Mouse (Mus musculus) forebrain, embryonic 15.5 days (tissue): ENCODE measurements around the gene Rnf44. TPM values are rescaled to one million over a fixed set of nuclear protein-coding genes. Genes with fewer than 3 reads are reported as not detected.
A peak's percentile ranks its signal among the peaks of the same experiment; 100 is the strongest.

Experiments used
- ATAC-seq: fragments of 200-750 bp; cut with Nextera tagmentation; replicated peaks from 2 replicates; pipeline ENCODE4 v1.8.0; 2017; ENCODE audit warnings: mild to moderate bottlenecking, moderate TSS enrichment, moderate library complexity
- H3K27ac ChIP-seq: fragments of 300-500 bp; sonication (generic); replicated peaks from 2 replicates; pipeline ENCODE4 v1.5.1; 2015; ENCODE audit warnings: mild to moderate bottlenecking, inconsistent platforms
- H3K27me3 ChIP-seq: fragments of 300-500 bp; sonication (generic); 2 replicates; pipeline ENCODE4 v1.6.1; 2015; ENCODE audit warnings: inconsistent platforms
- H3K36me3 ChIP-seq: fragments of 300-500 bp; sonication (generic); 2 replicates; pipeline ENCODE4 v1.6.1; 2015; ENCODE audit warnings: mild to moderate bottlenecking, inconsistent platforms
- H3K4me1 ChIP-seq: fragments of 300-500 bp; sonication (generic); 2 replicates; pipeline ENCODE4 v1.6.1; 2015; ENCODE audit warnings: inconsistent platforms
- H3K4me2 ChIP-seq: fragments of 300-500 bp; sonication (generic); replicated peaks from 2 replicates; pipeline ENCODE4 v1.6.1; 2015; ENCODE audit warnings: mild to moderate bottlenecking, inconsistent platforms
- H3K4me3 ChIP-seq: fragments of 300-500 bp; sonication (generic); 2 replicates; pipeline ENCODE4 v1.5.1; 2015; ENCODE audit warnings: mild to moderate bottlenecking, inconsistent platforms
- H3K9ac ChIP-seq: fragments of 300-500 bp; sonication (generic); replicated peaks from 2 replicates; pipeline ENCODE4 v1.6.1; 2015; ENCODE audit warnings: mild to moderate bottlenecking, inconsistent platforms
- H3K9me3 ChIP-seq: fragments of 300-500 bp; sonication (generic); 2 replicates; pipeline ENCODE4 v1.6.1; 2016; ENCODE audit warnings: inconsistent platforms
- WGBS: fragments of 180-500 bp; shearing (Covaris S2); methylation state at CpG from one replicate; pipeline ENCODE4 v1.1.7; 2015; ENCODE audit warnings: mixed read lengths; 5-methylcytosine and 5-hydroxymethylcytosine counted together
- polyA plus RNA-seq: library from polyadenylated mRNA; unstranded; fragments of >200 nt; fragmentation: Nextera tagmentation; extraction: Ambion mirVana; gene quantifications from 2 replicates; pipeline ENCODE4 v1.2.1, GENCODE M21; 2015

Gene Rnf44
- polyA plus RNA-seq, 1 experiment from 2014 or later = 94.0 TPM

DNA sequence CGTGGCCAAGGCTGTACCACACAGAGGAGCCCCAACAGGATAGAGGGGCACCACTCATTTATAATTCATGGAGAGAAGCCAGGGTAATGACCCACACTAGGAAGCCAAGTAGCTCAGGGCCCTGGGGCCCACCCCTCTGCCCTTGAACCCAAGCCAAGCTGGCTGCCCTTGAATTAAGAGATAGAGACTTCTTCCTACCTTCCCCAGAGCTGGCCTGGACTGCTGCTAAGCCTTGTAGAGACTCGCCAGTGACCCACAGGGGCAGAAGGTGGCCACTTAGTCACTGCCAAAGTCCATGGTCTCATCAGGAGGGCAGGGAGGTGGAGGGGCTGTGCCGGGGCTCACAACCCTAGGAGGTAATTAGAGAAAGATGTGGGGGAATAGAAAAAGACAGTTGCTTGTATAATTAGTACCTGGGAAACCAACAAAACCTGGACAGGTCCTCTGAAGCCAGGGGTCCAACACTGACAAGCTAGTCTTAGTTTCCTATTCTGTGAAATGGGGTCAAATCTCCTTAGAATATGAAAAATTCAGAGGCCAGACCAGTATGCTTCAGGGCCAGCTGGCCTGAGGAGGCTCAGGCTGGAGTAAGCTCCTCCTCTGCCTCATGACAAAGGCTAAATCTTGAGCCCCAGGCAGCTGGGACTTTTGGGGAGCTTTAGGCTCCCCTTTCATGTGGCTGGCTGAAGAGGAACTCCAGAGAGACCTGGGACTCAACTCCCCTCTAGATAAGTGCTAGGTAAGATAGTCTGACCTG is 9.4 kb downstream of the Rnf44 start:
- H3K4me3 ChIP-seq = peak overlapping the region; percentile 65
- H3K27ac ChIP-seq = no peak overlapping the region
- peak overlapping the region; percentile 89 for H3K4me2 ChIP-seq
- 63% methylated on average over 3 of the region's 3 CpGs for WGBS
- no peaks in the 10 kb centered on the region for H3K27me3 ChIP-seq
- peak overlapping the region; percentile 98 for H3K9ac ChIP-seq
- no peak for ATAC-seq
- no peaks in the 10 kb centered on the region for H3K9me3 ChIP-seq
- H3K36me3 ChIP-seq = peaks cover 48% of the 10 kb centered on the region
- H3K4me1 ChIP-seq = peaks cover 30% of the 10 kb centered on the region

GRCm38 (mm10) chr13:54683301-54683700 is 10.4 kb downstream of the Rnf44 start:
- Histone ChIP-seq H3K36me3 (peaks cover 56% of the 10 kb centered on the region), H3K4me1 (peaks cover 26% of the 10 kb centered on the region), H3K27ac (no peak overlapping the region), H3K4me2 (no peak overlapping the region), H3K27me3 (no peaks in the 10 kb centered on the region), H3K9me3 (no peaks in the 10 kb centered on the region), H3K4me3 (no peak overlapping the region), H3K9ac (no peak overlapping the region)
- 93% methylated on average over 3 of the region's 3 CpGs for WGBS
- ATAC-seq = no peak

DNA sequence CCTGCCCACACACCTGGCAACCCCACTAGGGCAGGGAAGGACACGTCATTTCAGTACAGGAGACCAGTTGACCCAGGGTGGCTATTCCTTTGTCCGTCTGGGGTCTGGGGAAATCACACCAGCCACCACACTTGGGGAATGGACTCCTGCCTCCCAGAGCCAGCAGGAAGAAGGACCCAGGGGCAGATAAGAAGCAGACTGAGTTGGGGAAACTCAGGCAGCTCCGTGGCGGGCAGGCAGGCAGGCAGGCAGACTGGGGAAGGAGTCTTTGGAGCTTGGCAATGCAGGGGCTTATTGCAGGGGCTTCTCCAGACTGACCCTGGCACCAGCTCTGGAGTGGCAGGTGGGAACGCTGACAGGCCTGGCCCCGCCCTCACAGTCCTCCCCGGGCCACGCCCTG is 12.4 kb downstream of the Rnf44 start:
- Histone ChIP-seq H3K4me2 (no peak overlapping the region), H3K9me3 (no peaks in the 10 kb centered on the region), H3K27ac (no peak overlapping the region), H3K9ac (no peak overlapping the region), H3K27me3 (no peaks in the 10 kb centered on the region), H3K4me1 (peaks cover 24% of the 10 kb centered on the region), H3K36me3 (peaks cover 56% of the 10 kb centered on the region), H3K4me3 (no peak overlapping the region)
- WGBS = 90% methylated on average over 8 of the region's 8 CpGs
- ATAC-seq = no peak

- Histone ChIP-seq H3K27me3 (no peaks in the 10 kb centered on the region), H3K4me3 (no peak overlapping the region), H3K9me3 (no peaks in the 10 kb centered on the region), H3K36me3 (peaks cover 56% of the 10 kb centered on the region), H3K27ac (no peak overlapping the region), H3K4me2 (no peak overlapping the region), H3K9ac (no peak overlapping the region), H3K4me1 (peaks cover 15% of the 10 kb centered on the region)
- WGBS = 77% methylated on average over 17 of the region's 17 CpGs
- no peak for ATAC-seq
Observed at GRCm38 (mm10) chr13:54680184-54680853, 13.4 kb downstream of the Rnf44 start.

DNA sequence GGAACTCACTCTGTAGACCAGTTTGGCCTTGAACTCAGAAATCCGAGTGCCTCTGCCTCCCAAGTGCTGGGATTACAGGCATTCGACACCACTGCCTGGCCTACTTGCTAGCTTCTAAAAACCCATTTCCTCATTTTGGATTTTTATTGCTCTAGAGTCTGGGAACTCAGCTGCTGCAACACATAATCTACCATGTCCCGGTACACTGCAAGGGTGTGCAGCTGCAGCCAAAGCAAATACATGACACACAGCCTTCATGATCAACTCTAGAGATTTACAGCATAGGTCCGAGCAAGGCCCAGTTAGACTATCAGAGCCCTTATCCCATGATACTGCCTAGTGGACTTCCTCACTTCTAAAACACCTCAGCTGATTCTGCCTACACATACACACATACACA is 15.4 kb downstream of the Rnf44 start:
- H3K9me3 ChIP-seq = no peaks in the 10 kb centered on the region
- H3K9ac ChIP-seq = no peak overlapping the region
- H3K4me3 ChIP-seq = no peak overlapping the region
- H3K4me2 ChIP-seq = no peak overlapping the region
- 82% methylated on average over 4 of the region's 4 CpGs for WGBS
- no peak for ATAC-seq
- H3K27ac ChIP-seq = no peak overlapping the region
- no peaks in the 10 kb centered on the region for H3K4me1 ChIP-seq
- peaks cover 47% of the 10 kb centered on the region for H3K36me3 ChIP-seq
- H3K27me3 ChIP-seq = no peaks in the 10 kb centered on the region

DNA sequence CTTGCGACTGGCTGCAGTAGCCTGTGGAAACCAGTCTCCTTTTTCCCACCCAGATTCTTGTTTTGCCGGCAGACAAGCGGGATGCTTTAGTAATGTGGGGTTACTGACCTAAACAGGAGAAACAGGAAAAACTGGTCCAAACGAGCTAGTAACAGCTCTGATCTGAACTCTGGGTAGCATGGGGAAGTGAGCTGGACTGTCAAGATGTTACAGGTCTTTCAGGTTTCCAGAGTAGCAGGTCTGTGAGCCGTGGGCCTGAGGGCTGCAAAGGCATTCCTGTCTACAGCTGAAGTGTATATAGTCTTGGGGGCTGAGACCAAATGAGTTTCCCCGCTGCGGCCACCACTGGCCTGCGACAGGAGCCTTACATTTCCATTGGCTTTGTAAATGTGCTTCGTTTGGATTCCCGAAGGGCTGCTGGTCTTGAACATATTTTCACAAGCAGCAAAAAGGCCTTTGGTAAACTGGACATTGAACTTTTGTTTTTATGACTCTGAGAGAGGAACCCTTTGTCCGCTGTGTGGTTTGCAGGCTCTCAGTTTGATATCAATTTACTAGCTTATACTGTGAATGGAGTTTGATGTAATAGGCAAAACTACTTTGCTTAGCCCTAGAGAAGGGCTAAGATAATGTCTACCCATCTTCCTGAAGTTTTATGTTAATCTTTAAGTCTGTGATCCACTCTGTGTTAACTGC is 17.7 kb downstream of the Rnf44 start:
- 67% methylated on average over 11 of the region's 11 CpGs for WGBS
- Histone ChIP-seq H3K9me3 (no peaks in the 10 kb centered on the region), H3K4me1 (no peaks in the 10 kb centered on the region), H3K4me2 (no peak overlapping the region), H3K27ac (no peak overlapping the region), H3K9ac (no peak overlapping the region), H3K4me3 (no peak overlapping the region), H3K36me3 (peaks cover 25% of the 10 kb centered on the region), H3K27me3 (no peaks in the 10 kb centered on the region)
- no peak for ATAC-seq

DNA sequence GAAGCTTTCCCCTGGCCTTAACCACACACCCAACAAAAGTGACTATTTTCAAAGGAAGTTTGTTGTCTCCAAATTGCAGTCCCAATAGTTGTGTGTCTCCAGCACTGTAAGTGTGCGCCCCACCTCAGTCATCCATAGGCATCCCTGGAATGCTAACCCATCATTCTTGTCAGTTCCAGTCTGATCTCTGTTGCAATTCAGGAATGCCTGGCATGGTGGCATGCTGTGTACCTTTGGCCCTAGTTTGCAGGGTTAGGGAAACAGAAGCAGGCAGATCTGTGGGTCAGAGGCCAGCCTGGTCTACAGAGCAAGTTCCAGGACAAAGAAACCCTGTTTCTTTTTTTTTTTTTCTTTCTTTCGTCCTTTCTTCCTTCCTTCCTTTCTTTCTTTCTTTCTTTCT is 23.2 kb downstream of the Rnf44 start:
- Histone ChIP-seq H3K4me3 (no peak overlapping the region), H3K9me3 (no peaks in the 10 kb centered on the region), H3K9ac (no peak overlapping the region), H3K27ac (no peak overlapping the region), H3K4me1 (no peaks in the 10 kb centered on the region), H3K27me3 (no peaks in the 10 kb centered on the region), H3K4me2 (no peak overlapping the region), H3K36me3 (0 out of 2 replicates have a peak, but pooled peaks cover 3% of the 10 kb centered on the region)
- WGBS = 87% methylated on average over 2 of the region's 2 CpGs
- no peak for ATAC-seq

- Histone ChIP-seq H3K4me1 (no peaks in the 10 kb centered on the region), H3K36me3 (peaks cover 37% of the 10 kb centered on the region), H3K27me3 (no peaks in the 10 kb centered on the region), H3K9ac (no peak overlapping the region), H3K4me3 (no peak overlapping the region), H3K27ac (no peak overlapping the region), H3K4me2 (no peak overlapping the region), H3K9me3 (no peaks in the 10 kb centered on the region)
- no peak for ATAC-seq
- WGBS = 94% methylated on average over 7 of the region's 7 CpGs
Observed at GRCm38 (mm10) chr13:54665062-54665461, 28.6 kb downstream of the Rnf44 start.

GRCm38 (mm10) chr13:54664509-54664908 is 29.2 kb downstream of the Rnf44 start:
- H3K4me3 ChIP-seq = no peak overlapping the region
- H3K27ac ChIP-seq = no peak overlapping the region
- H3K9me3 ChIP-seq = no peaks in the 10 kb centered on the region
- no peaks in the 10 kb centered on the region for H3K4me1 ChIP-seq
- ATAC-seq = no peak
- WGBS = 98% methylated on average over 1 of the region's 1 CpGs
- no peak overlapping the region for H3K4me2 ChIP-seq
- no peaks in the 10 kb centered on the region for H3K27me3 ChIP-seq
- peaks cover 40% of the 10 kb centered on the region for H3K36me3 ChIP-seq
- H3K9ac ChIP-seq = no peak overlapping the region

DNA sequence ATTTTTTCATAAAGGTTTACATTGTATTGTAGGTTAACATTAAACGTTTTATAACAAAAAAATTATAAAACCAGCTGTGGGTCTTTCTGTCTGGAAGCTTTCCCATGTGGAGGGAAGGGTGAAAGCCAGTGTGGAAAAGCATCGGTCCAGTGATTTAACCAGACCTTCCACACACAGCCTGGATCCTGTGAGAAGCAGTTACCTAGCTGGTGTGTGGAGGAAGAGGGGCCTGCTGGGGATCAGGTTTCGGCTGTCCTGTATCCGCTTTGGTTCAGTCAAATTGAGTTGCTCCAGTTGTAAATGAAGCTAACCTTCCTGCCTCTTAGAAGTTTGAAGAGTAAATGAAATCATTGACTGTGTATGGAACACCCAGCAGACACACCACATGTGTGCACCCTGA is 29.7 kb downstream of the Rnf44 start:
- WGBS = 93% methylated on average over 4 of the region's 4 CpGs
- Histone ChIP-seq H3K27ac (no peak overlapping the region), H3K27me3 (no peaks in the 10 kb centered on the region), H3K4me2 (no peak overlapping the region), H3K9me3 (no peaks in the 10 kb centered on the region), H3K9ac (no peak overlapping the region), H3K36me3 (peaks cover 40% of the 10 kb centered on the region), H3K4me3 (no peak overlapping the region), H3K4me1 (no peaks in the 10 kb centered on the region)
- ATAC-seq = no peak

DNA sequence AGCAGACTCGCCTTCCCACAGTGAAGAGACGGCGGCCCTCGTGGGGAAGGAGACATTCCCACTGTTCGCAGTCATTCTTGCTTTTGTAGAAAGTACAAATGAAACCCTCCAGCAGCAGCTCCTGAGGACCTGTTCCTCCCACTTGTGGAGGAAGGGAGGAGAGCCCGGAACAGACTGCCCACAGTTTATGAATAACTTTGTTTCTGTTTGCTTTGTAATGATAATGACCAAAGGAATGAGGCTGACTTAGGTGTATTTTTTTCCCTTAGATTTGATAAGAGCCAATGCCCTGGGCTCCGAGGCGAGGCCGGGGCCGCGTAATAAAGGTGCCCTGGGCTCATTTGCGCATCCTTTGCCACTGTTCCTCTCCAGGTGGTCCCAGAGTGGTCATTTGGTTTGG is 32.3 kb downstream of the Rnf44 start:
- Histone ChIP-seq H3K4me3 (no peak overlapping the region), H3K4me2 (no peak overlapping the region), H3K27ac (no peak overlapping the region), H3K9me3 (no peaks in the 10 kb centered on the region), H3K4me1 (no peaks in the 10 kb centered on the region), H3K27me3 (no peaks in the 10 kb centered on the region), H3K36me3 (peaks cover 59% of the 10 kb centered on the region), H3K9ac (no peak overlapping the region)
- no peak for ATAC-seq
- WGBS = 82% methylated on average over 12 of the region's 12 CpGs

DNA sequence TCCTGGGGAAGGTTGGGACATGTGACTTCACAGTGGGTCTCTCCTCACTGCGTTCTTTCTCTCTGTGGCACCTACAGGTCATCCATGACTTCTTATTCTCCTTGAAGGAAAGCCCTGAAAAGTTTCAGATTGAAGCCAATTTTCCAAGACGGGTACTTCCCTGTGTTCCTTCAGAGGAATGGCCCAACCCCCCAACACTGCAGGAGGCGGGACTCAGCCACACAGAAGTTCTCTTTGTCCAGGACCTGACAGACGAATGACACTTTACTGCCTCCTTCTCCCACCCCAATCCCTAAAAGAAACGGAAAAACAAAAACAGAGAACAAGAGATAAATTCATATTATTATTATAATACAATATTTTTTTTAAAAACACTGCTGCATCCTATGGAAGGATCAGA is 32.8 kb downstream of the Rnf44 start:
- no peak for ATAC-seq
- no peak overlapping the region for H3K9ac ChIP-seq
- peaks cover 64% of the 10 kb centered on the region for H3K36me3 ChIP-seq
- H3K4me3 ChIP-seq = no peak overlapping the region
- no peak overlapping the region for H3K4me2 ChIP-seq
- no peak overlapping the region for H3K27ac ChIP-seq
- H3K9me3 ChIP-seq = no peaks in the 10 kb centered on the region
- no peaks in the 10 kb centered on the region for H3K4me1 ChIP-seq
- H3K27me3 ChIP-seq = no peaks in the 10 kb centered on the region
- 47% methylated on average over 5 of the region's 5 CpGs for WGBS
